Mouse (Mus musculus): ENCODE measurements around the gene Rassf6.

Gene Rassf6

GRCm38 (mm10) chr5:90565205-90565604 lies 75.3 kb downstream of the Rassf6 start:
- no peak for DNase-seq

GRCm38 (mm10) chr5:90564161-90564560 lies 76.3 kb downstream of the Rassf6 start:
- DNase-seq, result no peak

- DNase-seq, result no peak
Measured at GRCm38 (mm10) chr5:90562880-90563279, 77.6 kb downstream of the Rassf6 start.

GRCm38 (mm10) chr5:90561721-90562275 lies 78.7 kb downstream of the Rassf6 start:
- DNase-seq, result no peak

- DNase-seq, result no peak
Measured at GRCm38 (mm10) chr5:90560743-90561142, 79.7 kb downstream of the Rassf6 start, which contains the start of gene 5830473C10Rik. 5830473C10Rik (plus strand) TSS chr5:90561107.

- no peak for DNase-seq
Measured at GRCm38 (mm10) chr5:90556052-90556451, 84.4 kb downstream of the Rassf6 start.
